Mouse (Mus musculus): ENCODE data around the gene Vwa3b.
"Not testable (repeated sequence)": the region's sequence is repeated elsewhere in the genome, so short reads cannot be mapped to it uniquely, and the experiment has no call there.

DNA sequence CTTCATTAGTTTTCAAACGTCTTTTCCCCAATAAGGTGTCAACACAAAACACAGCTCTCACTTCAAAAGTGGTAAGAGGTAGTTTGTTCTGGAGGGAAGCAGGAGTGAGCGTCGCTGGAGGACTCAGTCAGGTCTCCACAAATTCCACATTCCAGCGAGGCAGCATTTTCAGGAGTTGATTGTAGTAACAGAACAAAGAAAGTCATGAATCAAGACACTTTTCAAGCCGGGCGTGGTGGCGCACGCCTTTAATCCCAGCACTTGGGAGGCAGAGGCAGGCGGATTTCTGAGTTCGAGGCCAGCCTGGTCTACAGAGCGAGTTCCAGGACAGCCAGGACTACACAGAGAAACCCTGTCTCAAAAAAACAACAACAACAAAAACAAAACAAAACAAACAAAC lies 19.9 kb upstream of the Vwa3b start:
- not testable (repeated sequence) for TF ChIP-seq CTCF (IDR thresholded peaks at IDR 0.05; ENCODE audit: control insufficient read depth, insufficient read depth, low read length); POLR2A (IDR thresholded peaks at IDR 0.05; ENCODE audit: borderline replicate concordance, control insufficient read depth, low read depth, low read length)

Measured in bone marrow, adult 2 months (tissue).